Mouse (Mus musculus) megakaryocyte, embryonic 14.5 days (primary cell): Measurements from ENCODE around the gene Pik3cd.

Experiments
- FLI1 ChIP-seq: IDR thresholded peaks from 2 replicates; pipeline ENCODE4 v1.6.1; 2012; ENCODE audit warnings: low read length, inconsistent platforms, mixed read lengths
- GATA1 ChIP-seq: IDR thresholded peaks from 3 replicates; pipeline ENCODE4 v1.6.1; 2012; ENCODE audit warnings: mixed read lengths, low read length, inconsistent platforms, borderline replicate concordance

DNA sequence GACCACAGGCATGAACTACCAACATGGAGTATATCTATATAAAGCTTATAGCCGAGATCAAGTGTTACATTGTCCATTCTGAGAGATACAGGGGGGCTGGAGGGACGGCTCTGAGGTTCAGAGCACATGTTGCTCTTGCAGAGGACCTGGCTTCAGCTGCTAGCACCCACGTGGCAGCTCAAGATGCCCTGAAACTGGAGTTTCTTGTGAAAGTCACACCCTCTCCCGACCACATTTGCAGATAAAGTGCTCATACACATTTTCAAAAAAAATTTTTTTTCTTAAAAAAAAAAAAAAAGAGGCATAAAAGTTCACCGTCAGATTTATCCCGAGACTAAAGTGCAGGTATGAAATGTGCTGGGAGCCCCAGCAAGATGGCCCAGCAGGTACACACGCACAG is 41.8 kb downstream of the Pik3cd start:
- TF ChIP-seq GATA1 (no peak), FLI1 (no peak)
